Mouse (Mus musculus) midbrain, embryonic 14.5 days (tissue): ENCODE measurements around the gene Znrf1. TPM values are rescaled to one million over a fixed set of nuclear protein-coding genes. Genes with fewer than 3 reads are reported as not detected.

Experiments
- ATAC-seq: fragments of 200-750 bp; cut with Nextera tagmentation; 2 replicates; pipeline ENCODE4 v1.8.0; 2017; ENCODE audit warnings: moderate number of reproducible peaks, moderate library complexity; ENCODE audit not compliant: low FRiP score, low TSS enrichment
- DNase-seq: peaks from one replicate; pipeline ENCODE4 v3.0.0-alpha.2; 2015
- H3K27ac ChIP-seq: fragments of 300-500 bp; sonication (generic); replicated peaks from 2 replicates; pipeline ENCODE4 v1.5.1; 2014; ENCODE audit warnings: mild to moderate bottlenecking, low read depth, low read length, moderate library complexity
- H3K27me3 ChIP-seq: fragments of 300-500 bp; sonication (generic); 2 replicates; pipeline ENCODE4 v1.6.1; 2014; ENCODE audit warnings: low read length, control low read depth, mixed read lengths; ENCODE audit not compliant: control insufficient read depth, insufficient read depth
- H3K36me3 ChIP-seq: fragments of 300-500 bp; sonication (generic); 2 replicates; pipeline ENCODE4 v1.6.1; 2014; ENCODE audit warnings: low read length, control low read depth; ENCODE audit not compliant: control insufficient read depth, insufficient read depth
- H3K4me1 ChIP-seq: fragments of 300-500 bp; sonication (generic); 2 replicates; pipeline ENCODE4 v1.6.1; 2014; ENCODE audit warnings: mild to moderate bottlenecking, antibody characterized with exemption, low read length, control low read depth; ENCODE audit not compliant: control insufficient read depth, insufficient read depth
- H3K4me2 ChIP-seq: fragments of 300-500 bp; sonication (generic); 2 replicates; pipeline ENCODE4 v1.6.1; 2014; ENCODE audit warnings: mild to moderate bottlenecking, low read length, moderate library complexity
- H3K4me3 ChIP-seq: fragments of 300-500 bp; sonication (generic); replicated peaks from 2 replicates; pipeline ENCODE4 v1.5.1; 2014; ENCODE audit warnings: low read depth, low read length
- H3K9ac ChIP-seq: fragments of 300-500 bp; sonication (generic); replicated peaks from 2 replicates; pipeline ENCODE4 v1.6.1; 2014; ENCODE audit warnings: mild to moderate bottlenecking, low read length, moderate library complexity
- H3K9me3 ChIP-seq: fragments of 300-500 bp; sonication (generic); 2 replicates; pipeline ENCODE4 v1.6.1; 2016; ENCODE audit warnings: low read length, control low read depth, mixed read lengths; ENCODE audit not compliant: control insufficient read depth
- WGBS: fragments of 180-500 bp; shearing (Covaris S2); extraction: QIAGEN DNeasy Blood & Tissue Kit; methylation state at CpG from one replicate; pipeline ENCODE4 v1.1.7; 2014; 5-methylcytosine and 5-hydroxymethylcytosine counted together
- polyA plus RNA-seq: library from polyadenylated mRNA; unstranded; fragments of >200 nt; fragmentation: Nextera tagmentation; extraction: Ambion mirVana; gene quantifications from 2 replicates; pipeline ENCODE4 v1.2.1, GENCODE M21; 2014

Znrf1 gene
- polyA plus RNA-seq, 1 experiment from 2014 or later: 108 TPM

DNA sequence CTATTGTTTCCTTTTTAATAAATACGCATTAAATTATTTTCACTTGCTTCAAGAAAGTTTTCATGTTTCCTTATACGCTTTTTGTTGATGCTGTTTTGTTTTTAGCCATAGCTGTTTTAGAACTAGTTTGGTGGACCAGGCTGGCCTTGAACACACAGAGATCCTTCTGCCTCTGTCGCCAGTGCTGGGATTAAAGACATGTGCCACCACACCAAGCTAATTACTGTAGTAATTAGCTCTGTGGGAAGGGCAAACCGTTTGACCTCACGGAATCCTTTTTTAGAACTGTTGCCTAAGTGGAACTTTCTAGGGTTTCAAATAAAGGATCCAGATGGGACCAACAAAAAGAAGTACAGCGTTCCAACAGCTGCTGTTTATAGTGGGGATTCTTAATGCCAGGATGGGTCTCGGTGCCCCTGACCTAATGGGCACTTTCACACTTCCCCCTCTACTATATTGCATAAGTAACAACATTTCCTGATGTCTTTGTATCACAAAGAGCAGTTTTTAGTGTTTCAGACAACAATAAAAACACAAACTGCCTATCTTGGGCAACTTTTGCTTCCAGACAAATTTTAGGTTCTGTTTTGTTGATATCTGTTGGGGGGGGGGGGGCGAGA is 15.7 kb downstream of the Znrf1 start:
- H3K9me3 ChIP-seq: no peaks in the 10 kb centered on the region
- H3K27ac ChIP-seq: no peak overlapping the region
- no peaks in the 10 kb centered on the region for H3K36me3 ChIP-seq
- ATAC-seq: no peak
- no peak overlapping the region for H3K4me2 ChIP-seq
- H3K4me1 ChIP-seq: peaks cover 22% of the 10 kb centered on the region
- no peak overlapping the region for H3K4me3 ChIP-seq
- no peak overlapping the region for H3K9ac ChIP-seq
- 79% methylated on average over 8 of the region's 8 CpGs for WGBS
- no peaks in the 10 kb centered on the region for H3K27me3 ChIP-seq
- DNase-seq: no peak

DNA sequence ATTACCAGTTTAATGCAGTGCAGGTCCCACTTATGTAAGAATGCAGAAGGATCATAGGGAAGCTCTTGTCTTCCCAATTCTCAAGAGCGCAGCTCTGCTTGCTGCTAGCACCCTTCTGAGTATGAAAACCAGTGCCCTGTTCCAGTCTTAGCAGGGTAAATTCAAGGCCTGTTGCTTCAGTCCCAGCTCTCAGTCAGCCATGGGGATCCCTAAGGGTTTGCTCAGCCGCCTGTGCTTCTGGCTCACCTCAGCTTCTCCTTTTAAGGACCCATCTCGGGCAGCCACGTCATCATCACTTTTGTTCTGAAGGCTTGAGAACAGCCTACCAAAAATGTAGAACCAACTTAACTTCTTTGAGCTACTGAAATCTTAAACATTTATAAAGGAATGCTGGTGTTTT is 25.9 kb downstream of the Znrf1 start:
- Histone ChIP-seq H3K9me3 (no peaks in the 10 kb centered on the region), H3K4me1 (peaks cover 18% of the 10 kb centered on the region), H3K36me3 (no peaks in the 10 kb centered on the region), H3K27me3 (no peaks in the 10 kb centered on the region), H3K4me3 (no peak overlapping the region), H3K4me2 (no peak overlapping the region), H3K27ac (no peak overlapping the region), H3K9ac (no peak overlapping the region)
- 96% methylated on average over 4 of the region's 4 CpGs for WGBS
- DNase-seq (no peak), ATAC-seq (no peak)

- DNase-seq (no peak), ATAC-seq (no peak)
- H3K4me2 ChIP-seq: no peak overlapping the region
- H3K4me1 ChIP-seq: peaks cover 19% of the 10 kb centered on the region
- no peaks in the 10 kb centered on the region for H3K27me3 ChIP-seq
- H3K9me3 ChIP-seq: no peaks in the 10 kb centered on the region
- H3K27ac ChIP-seq: no peak overlapping the region
- H3K9ac ChIP-seq: no peak overlapping the region
- 94% methylated on average over 5 of the region's 5 CpGs for WGBS
- no peak overlapping the region for H3K4me3 ChIP-seq
- no peaks in the 10 kb centered on the region for H3K36me3 ChIP-seq
These were observed 26.4 kb downstream of the Znrf1 start for GRCm38 (mm10) chr8:111562274-111562803.

GRCm38 (mm10) chr8:111563075-111563474 is 27.2 kb downstream of the Znrf1 start:
- no peak overlapping the region for H3K27ac ChIP-seq
- H3K4me3 ChIP-seq: no peak overlapping the region
- WGBS: 97% methylated on average over 4 of the region's 5 CpGs
- H3K36me3 ChIP-seq: no peaks in the 10 kb centered on the region
- no peak for ATAC-seq
- H3K4me1 ChIP-seq: peaks cover 26% of the 10 kb centered on the region
- no peaks in the 10 kb centered on the region for H3K9me3 ChIP-seq
- no peak overlapping the region for H3K4me2 ChIP-seq
- no peaks in the 10 kb centered on the region for H3K27me3 ChIP-seq
- no peak for DNase-seq
- no peak overlapping the region for H3K9ac ChIP-seq

- Histone ChIP-seq H3K36me3 (no peaks in the 10 kb centered on the region), H3K9me3 (no peaks in the 10 kb centered on the region), H3K9ac (no peak overlapping the region), H3K27ac (no peak overlapping the region), H3K4me1 (peaks cover 28% of the 10 kb centered on the region), H3K27me3 (no peaks in the 10 kb centered on the region), H3K4me2 (no peak overlapping the region), H3K4me3 (no peak overlapping the region)
- DNase-seq (no peak), ATAC-seq (no peak)
- WGBS: 92% methylated on average over 4 of the region's 4 CpGs
These were observed 27.8 kb downstream of the Znrf1 start for GRCm38 (mm10) chr8:111563687-111564086.

GRCm38 (mm10) chr8:111564093-111564492 is 28.2 kb downstream of the Znrf1 start:
- Histone ChIP-seq H3K4me2 (no peak overlapping the region), H3K4me3 (no peak overlapping the region), H3K4me1 (peaks cover 24% of the 10 kb centered on the region), H3K9me3 (no peaks in the 10 kb centered on the region), H3K27ac (no peak overlapping the region), H3K9ac (no peak overlapping the region), H3K36me3 (no peaks in the 10 kb centered on the region), H3K27me3 (no peaks in the 10 kb centered on the region)
- WGBS: 91% methylated on average over 2 of the region's 2 CpGs
- DNase-seq (no peak), ATAC-seq (no peak)

DNA sequence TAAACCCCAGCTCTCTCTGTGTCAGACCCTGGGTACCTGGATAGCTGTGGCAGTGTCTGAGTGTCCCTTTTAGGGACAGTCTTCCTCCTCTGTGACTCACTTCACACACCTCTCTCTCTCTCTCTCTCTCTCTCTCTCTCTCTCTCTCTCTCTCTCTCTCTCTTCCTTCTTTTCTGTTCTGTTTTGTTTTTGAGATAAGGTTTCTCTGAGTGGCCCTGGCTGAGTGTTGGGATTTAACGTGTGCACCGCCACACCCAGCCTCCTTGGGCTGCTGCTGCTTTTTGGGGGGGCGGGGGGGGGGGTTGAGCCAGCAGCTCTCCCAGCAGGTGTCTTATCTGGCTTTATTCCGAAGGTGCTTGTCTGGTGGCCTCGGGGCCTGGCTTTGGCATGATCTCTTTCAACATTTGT is 29.9 kb downstream of the Znrf1 start:
- WGBS: 39% methylated on average over 5 of the region's 5 CpGs
- Histone ChIP-seq H3K4me2 (no peak overlapping the region), H3K9ac (no peak overlapping the region), H3K27me3 (no peaks in the 10 kb centered on the region), H3K27ac (no peak overlapping the region), H3K36me3 (no peaks in the 10 kb centered on the region), H3K4me1 (peaks cover 35% of the 10 kb centered on the region), H3K9me3 (no peaks in the 10 kb centered on the region), H3K4me3 (no peak overlapping the region)
- no peak for ATAC-seq
- DNase-seq: no peak

DNA sequence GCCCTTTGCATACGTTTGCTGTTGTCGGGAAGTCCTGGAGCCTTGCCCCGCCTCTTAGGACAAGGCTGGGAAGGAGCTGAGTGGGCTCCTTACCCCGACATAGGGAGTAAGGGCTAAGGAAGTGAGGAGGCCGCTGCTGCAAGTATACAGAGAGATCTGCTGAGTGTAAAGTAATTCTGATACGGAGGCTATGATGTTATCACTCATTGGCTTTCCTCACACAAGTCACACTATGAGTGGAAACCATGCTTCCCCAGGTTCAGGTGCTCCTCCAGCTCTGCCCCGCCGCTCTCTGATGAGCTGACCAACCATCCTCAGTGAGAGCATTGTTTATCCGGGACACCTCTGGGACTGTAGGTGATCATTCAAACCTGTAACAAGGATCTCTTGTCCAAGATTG is 30.4 kb downstream of the Znrf1 start:
- Histone ChIP-seq H3K4me1 (peaks cover 35% of the 10 kb centered on the region), H3K27ac (no peak overlapping the region), H3K36me3 (no peaks in the 10 kb centered on the region), H3K4me2 (no peak overlapping the region), H3K9ac (no peak overlapping the region), H3K9me3 (no peaks in the 10 kb centered on the region), H3K4me3 (no peak overlapping the region), H3K27me3 (no peaks in the 10 kb centered on the region)
- WGBS: 71% methylated on average over 9 of the region's 9 CpGs
- no peak for ATAC-seq
- DNase-seq: no peak

DNA sequence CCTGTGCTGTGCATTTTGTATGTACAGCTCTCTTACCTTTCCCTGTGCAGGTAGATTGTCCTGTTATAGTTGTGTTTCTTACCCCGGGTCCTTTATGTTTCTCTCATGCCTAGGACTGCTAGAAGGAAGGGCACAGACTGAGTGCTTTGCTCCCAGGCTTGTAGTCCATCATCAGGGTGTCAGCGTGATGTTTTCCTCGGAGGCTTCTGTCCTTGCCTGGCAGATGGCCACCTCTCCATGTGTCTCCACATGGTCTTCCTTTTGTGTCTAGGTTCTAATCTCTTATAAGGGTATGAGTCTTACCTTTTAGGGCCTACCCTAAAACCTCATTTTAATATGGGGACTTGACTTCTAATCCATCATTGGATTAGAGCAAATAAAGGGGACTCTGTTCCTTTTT is 31.7 kb downstream of the Znrf1 start:
- Histone ChIP-seq H3K4me2 (no peak overlapping the region), H3K27me3 (no peaks in the 10 kb centered on the region), H3K27ac (no peak overlapping the region), H3K9me3 (no peaks in the 10 kb centered on the region), H3K36me3 (no peaks in the 10 kb centered on the region), H3K4me1 (peaks cover 44% of the 10 kb centered on the region), H3K9ac (no peak overlapping the region), H3K4me3 (no peak overlapping the region)
- no peak for DNase-seq
- WGBS: 69% methylated on average over 3 of the region's 3 CpGs
- ATAC-seq: no peak
